Mouse (Mus musculus) common myeloid progenitor, adult 5-6 weeks (primary cell): ENCODE measurements at regions not wholly inside any gene's neighbourhood (a gene's known extent, or its start where the extent isn't known, plus 50 kb on each side); places are given as distances from the start of the nearest gene placed in this dataset.

ENCODE experiments used
- ATAC-seq: replicated peaks from 2 replicates; pipeline ENCODE4 v1.8.0; 2016; ENCODE audit warnings: low read depth, mild to moderate bottlenecking, moderate TSS enrichment, inconsistent platforms; ENCODE audit not compliant: poor library complexity, severe bottlenecking

- ATAC-seq, result peak; percentile 34
Observed at GRCm38 (mm10) chr1:13424524-13424923, 2010.6 kb downstream of the A830018L16Rik start.

GRCm38 (mm10) chr1:13425601-13426327 is 2011.9 kb downstream of the A830018L16Rik start:
- no peak for ATAC-seq

- peak; percentile 82 for ATAC-seq
Observed at GRCm38 (mm10) chr1:13426328-13427067, 2012.6 kb downstream of the A830018L16Rik start.

GRCm38 (mm10) chr1:13427068-13427434 is 2013.1 kb downstream of the A830018L16Rik start:
- no peak for ATAC-seq

- no peak for ATAC-seq
Observed at GRCm38 (mm10) chr1:13427501-13428207, 2013.7 kb downstream of the A830018L16Rik start.

GRCm38 (mm10) chr1:13437747-13438394 is 2024.0 kb downstream of the A830018L16Rik start:
- ATAC-seq, result no peak

GRCm38 (mm10) chr1:13442366-13442765 is 2028.5 kb downstream of the A830018L16Rik start:
- ATAC-seq, result no peak

- ATAC-seq, result peak; percentile 45; the same call in 1 of the 2 replicates
Observed at GRCm38 (mm10) chr1:13454534-13454933, 2040.6 kb downstream of the A830018L16Rik start.

- ATAC-seq, result no peak
Observed at GRCm38 (mm10) chr1:13455572-13455971, 2041.7 kb downstream of the A830018L16Rik start.

- no peak for ATAC-seq
Observed at GRCm38 (mm10) chr1:13464311-13464710, 2050.4 kb downstream of the A830018L16Rik start.

- ATAC-seq, result no peak
Observed at GRCm38 (mm10) chr1:13467174-13467573, 2053.3 kb downstream of the A830018L16Rik start.

- ATAC-seq, result no peak
Observed at GRCm38 (mm10) chr1:13467886-13468630, 2054.2 kb downstream of the A830018L16Rik start.

GRCm38 (mm10) chr1:13494727-13495404 is 2081.0 kb downstream of the A830018L16Rik start:
- ATAC-seq, result peak; percentile 72

- no peak for ATAC-seq
Observed at GRCm38 (mm10) chr1:13496386-13496785, 2082.5 kb downstream of the A830018L16Rik start.

GRCm38 (mm10) chr1:13500456-13500855 is 2086.6 kb downstream of the A830018L16Rik start:
- peak; percentile 76 for ATAC-seq

- ATAC-seq, result no peak
Observed at GRCm38 (mm10) chr1:13501938-13502337, 2088.0 kb downstream of the A830018L16Rik start.

- ATAC-seq, result peak; percentile 100
Observed at GRCm38 (mm10) chr1:13513761-13514160, 2099.9 kb downstream of the A830018L16Rik start.
